Mouse (Mus musculus) neural tube, embryonic 13.5 days (tissue): ENCODE data around the gene Il13. TPM values are rescaled to one million over a fixed set of nuclear protein-coding genes. Genes with fewer than 3 reads are reported as not detected.
A peak's percentile ranks its signal among the peaks of the same experiment; 100 is the strongest.

Experiments used
- ATAC-seq: fragments of 200-750 bp; cut with Nextera tagmentation; 2 replicates; pipeline ENCODE4 v1.8.0; 2017; ENCODE audit warnings: low read depth, mild to moderate bottlenecking, moderate TSS enrichment, moderate library complexity
- H3K27ac ChIP-seq: fragments of 300-500 bp; sonication (generic); replicated peaks from 2 replicates; pipeline ENCODE4 v1.5.1; 2015; ENCODE audit warnings: moderate library complexity, mild to moderate bottlenecking, inconsistent platforms
- H3K27me3 ChIP-seq: fragments of 300-500 bp; sonication (generic); 2 replicates; pipeline ENCODE4 v1.6.1; 2015; ENCODE audit warnings: mild to moderate bottlenecking, inconsistent platforms
- H3K36me3 ChIP-seq: fragments of 300-500 bp; sonication (generic); 2 replicates; pipeline ENCODE4 v1.6.1; 2015; ENCODE audit warnings: mild to moderate bottlenecking, inconsistent platforms
- H3K4me1 ChIP-seq: fragments of 300-500 bp; sonication (generic); replicated peaks from 2 replicates; pipeline ENCODE4 v1.6.1; 2015; ENCODE audit warnings: inconsistent platforms
- H3K4me2 ChIP-seq: fragments of 300-500 bp; sonication (generic); 2 replicates; pipeline ENCODE4 v1.6.1; 2015; ENCODE audit warnings: inconsistent platforms, mild to moderate bottlenecking, moderate library complexity
- H3K4me3 ChIP-seq: fragments of 300-500 bp; sonication (generic); 2 replicates; pipeline ENCODE4 v1.5.1; 2015; ENCODE audit warnings: mild to moderate bottlenecking, inconsistent platforms
- H3K9ac ChIP-seq: fragments of 300-500 bp; sonication (generic); 2 replicates; pipeline ENCODE4 v1.6.1; 2015; ENCODE audit warnings: moderate library complexity, mild to moderate bottlenecking, inconsistent platforms
- H3K9me3 ChIP-seq: fragments of 300-500 bp; sonication (generic); 2 replicates; pipeline ENCODE4 v1.6.1; 2016; ENCODE audit warnings: inconsistent platforms
- WGBS: fragments of 180-500 bp; shearing (Covaris S2); methylation state at CpG from one replicate; pipeline ENCODE4 v1.1.7; 2015; 5-methylcytosine and 5-hydroxymethylcytosine counted together
- polyA plus RNA-seq: library from polyadenylated mRNA; unstranded; fragments of >200 nt; fragmentation: Nextera tagmentation; extraction: Ambion mirVana; gene quantifications from 2 replicates; pipeline ENCODE4 v1.2.1, GENCODE M21; 2015

Gene Il13
- polyA plus RNA-seq, 1 experiment from 2014 or later: not detected

DNA sequence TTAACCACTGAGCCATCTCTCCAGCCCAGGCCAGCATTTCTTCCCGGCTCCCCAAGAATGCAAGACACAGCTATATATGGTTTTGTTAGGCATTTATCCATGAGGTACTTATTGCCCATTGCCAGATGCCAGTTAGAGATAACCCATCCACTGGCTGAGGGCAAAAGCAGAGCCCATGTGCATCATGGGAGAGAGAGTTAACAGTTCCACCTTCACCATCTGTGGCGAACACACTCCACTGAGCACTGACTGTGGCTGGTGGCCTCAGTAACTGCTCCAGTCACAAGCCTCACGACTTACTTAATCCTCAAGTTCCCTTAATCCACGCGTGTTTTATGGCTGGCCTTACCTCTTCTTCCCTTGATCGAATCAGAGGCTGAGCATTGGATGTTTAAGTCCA, 25.3 kb downstream of the Il13 start:
- Histone ChIP-seq H3K4me2 (no peak overlapping the region), H3K36me3 (peaks cover 8% of the 10 kb centered on the region), H3K4me3 (no peak overlapping the region), H3K4me1 (peaks cover 10% of the 10 kb centered on the region; the same call in 1 of the 2 replicates), H3K27ac (no peak overlapping the region), H3K27me3 (no peaks in the 10 kb centered on the region), H3K9me3 (no peaks in the 10 kb centered on the region), H3K9ac (no peak overlapping the region)
- WGBS: 82% methylated on average over 6 of the region's 6 CpGs
- no peak for ATAC-seq

GRCm38 (mm10) chr11:53605609-53606008, 28.9 kb downstream of the Il13 start:
- peaks cover 36% of the 10 kb centered on the region for H3K36me3 ChIP-seq
- peaks cover 10% of the 10 kb centered on the region; the same call in 1 of the 2 replicates for H3K4me1 ChIP-seq
- WGBS: 10% methylated on average over 12 of the region's 12 CpGs
- 0 out of 2 replicates have a peak overlapping the region, but pooled peaks have one; percentile 18 for H3K4me2 ChIP-seq
- no peaks in the 10 kb centered on the region for H3K9me3 ChIP-seq
- no peak overlapping the region for H3K4me3 ChIP-seq
- no peak overlapping the region for H3K27ac ChIP-seq
- peak overlapping the region; percentile 26; the same call in 1 of the 2 replicates for H3K9ac ChIP-seq
- no peak for ATAC-seq
- no peaks in the 10 kb centered on the region for H3K27me3 ChIP-seq

DNA sequence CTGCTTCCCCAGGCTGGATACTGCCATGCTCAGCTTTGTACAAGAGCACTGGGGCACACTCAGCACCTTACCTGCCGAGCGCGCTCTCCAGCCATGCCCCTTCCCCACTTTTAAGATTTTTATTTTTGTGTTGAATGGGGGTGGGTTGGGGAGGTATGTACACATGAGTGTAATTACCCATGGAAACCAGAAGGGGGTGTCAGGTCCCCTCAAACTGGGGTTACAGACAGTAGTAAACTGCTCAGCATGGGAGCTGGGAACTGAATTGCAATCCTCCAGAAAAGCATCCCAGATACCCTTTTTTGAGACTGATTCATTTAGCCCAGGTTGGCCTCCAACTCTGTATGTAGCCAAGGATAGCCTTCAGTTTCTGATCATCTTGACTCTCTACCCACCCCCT, 29.5 kb downstream of the Il13 start:
- 93% methylated on average over 3 of the region's 3 CpGs for WGBS
- H3K36me3 ChIP-seq: peaks cover 41% of the 10 kb centered on the region
- no peak overlapping the region for H3K9ac ChIP-seq
- no peak overlapping the region for H3K4me3 ChIP-seq
- no peak for ATAC-seq
- no peaks in the 10 kb centered on the region for H3K9me3 ChIP-seq
- H3K4me2 ChIP-seq: no peak overlapping the region
- peaks cover 10% of the 10 kb centered on the region; the same call in 1 of the 2 replicates for H3K4me1 ChIP-seq
- H3K27ac ChIP-seq: no peak overlapping the region
- no peaks in the 10 kb centered on the region for H3K27me3 ChIP-seq

DNA sequence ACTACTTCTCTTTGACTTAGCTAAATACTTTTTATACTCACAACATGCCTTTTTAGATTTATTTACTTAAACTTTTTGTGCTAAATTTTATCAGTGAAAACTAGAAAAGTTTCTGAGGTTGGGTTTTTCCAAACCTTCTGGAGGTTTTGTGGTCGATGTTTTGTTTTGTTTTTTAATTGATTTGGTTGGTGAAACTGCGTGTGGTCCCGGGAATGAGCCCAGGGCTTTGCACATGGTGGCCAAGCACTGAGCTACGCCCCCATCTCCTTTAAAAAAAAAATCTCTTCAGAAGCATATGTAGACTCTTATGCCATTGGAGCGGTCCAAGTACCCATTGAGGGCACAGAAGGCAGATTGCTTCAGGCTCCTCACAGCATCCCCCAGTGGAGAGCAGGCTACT, 43.4 kb downstream of the Il13 start:
- WGBS: 92% methylated on average over 5 of the region's 5 CpGs

DNA sequence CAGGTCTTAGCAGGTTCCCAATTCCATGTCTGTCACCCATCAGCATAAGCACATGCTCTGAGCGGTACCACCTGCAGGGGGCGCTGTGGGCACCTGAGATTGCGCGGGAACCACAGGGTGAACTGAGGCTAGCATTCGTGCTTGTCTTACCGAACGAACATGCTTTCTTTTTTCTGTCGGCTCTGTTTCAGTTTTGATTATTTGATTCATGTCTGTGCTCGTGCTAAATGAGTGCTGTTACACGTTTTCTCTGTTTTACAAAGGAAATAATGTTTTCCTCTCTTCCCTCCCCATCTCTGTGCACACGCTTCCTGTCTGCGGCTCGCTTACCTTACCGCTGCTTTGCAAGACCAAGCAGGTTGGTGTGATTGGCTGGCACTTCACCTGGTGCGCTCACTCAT, 44.1 kb downstream of the Il13 start:
- 40% methylated on average over 15 of the region's 15 CpGs for WGBS
- Histone ChIP-seq H3K27ac (no peak overlapping the region), H3K27me3 (no peaks in the 10 kb centered on the region), H3K9me3 (no peaks in the 10 kb centered on the region), H3K9ac (no peak overlapping the region), H3K4me1 (no peaks in the 10 kb centered on the region), H3K4me2 (no peak overlapping the region), H3K36me3 (peaks cover 96% of the 10 kb centered on the region), H3K4me3 (no peak overlapping the region)
- ATAC-seq: no peak

More for the DNA sequence above, 43.4 kb downstream of the Il13 start:
- Histone ChIP-seq H3K4me2 (no peak overlapping the region), H3K4me1 (no peaks in the 10 kb centered on the region), H3K9me3 (no peaks in the 10 kb centered on the region), H3K9ac (no peak overlapping the region), H3K4me3 (no peak overlapping the region), H3K27me3 (no peaks in the 10 kb centered on the region), H3K27ac (no peak overlapping the region), H3K36me3 (peaks cover 93% of the 10 kb centered on the region)
- no peak for ATAC-seq

- ATAC-seq: no peak
- no peak overlapping the region for H3K4me3 ChIP-seq
- no peak overlapping the region for H3K9ac ChIP-seq
- no peak overlapping the region for H3K27ac ChIP-seq
- no peaks in the 10 kb centered on the region for H3K4me1 ChIP-seq
- no peaks in the 10 kb centered on the region for H3K9me3 ChIP-seq
- H3K27me3 ChIP-seq: no peaks in the 10 kb centered on the region
- H3K4me2 ChIP-seq: no peak overlapping the region
- H3K36me3 ChIP-seq: peaks cover 95% of the 10 kb centered on the region
- WGBS: 87% methylated on average over 8 of the region's 8 CpGs
These were observed 46.2 kb downstream of the Il13 start for GRCm38 (mm10) chr11:53588279-53588678.

- Histone ChIP-seq H3K9ac (no peak overlapping the region), H3K4me3 (no peak overlapping the region), H3K36me3 (peaks cover 88% of the 10 kb centered on the region), H3K27me3 (no peaks in the 10 kb centered on the region), H3K9me3 (no peaks in the 10 kb centered on the region), H3K27ac (no peak overlapping the region), H3K4me1 (no peaks in the 10 kb centered on the region), H3K4me2 (no peak overlapping the region)
- 98% methylated on average over 6 of the region's 6 CpGs for WGBS
- no peak for ATAC-seq
These were observed 49.0 kb downstream of the Il13 start for GRCm38 (mm10) chr11:53585510-53585909.

DNA sequence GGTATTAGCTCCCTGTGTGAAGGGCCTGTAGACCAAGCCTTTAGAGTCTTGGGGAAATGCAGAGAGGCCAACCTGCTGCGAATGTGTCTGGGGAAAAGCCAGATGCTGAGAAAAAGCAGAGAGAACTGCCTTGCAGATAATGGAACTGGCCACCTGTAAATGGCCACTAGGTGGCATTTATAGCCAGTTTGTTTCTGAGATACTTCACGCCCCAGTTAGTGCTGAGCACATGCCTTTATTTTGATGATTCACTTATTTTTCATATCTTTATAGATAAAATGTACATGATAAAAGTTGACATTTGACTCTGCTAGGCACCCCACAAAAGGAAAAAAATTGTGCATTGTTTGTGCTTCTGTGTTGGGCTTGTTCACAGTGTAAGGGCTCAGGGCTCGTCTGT, 49.7 kb downstream of the Il13 start:
- ATAC-seq: no peak
- no peak overlapping the region for H3K4me2 ChIP-seq
- 70% methylated on average over 3 of the region's 3 CpGs for WGBS
- H3K36me3 ChIP-seq: peaks cover 90% of the 10 kb centered on the region
- no peaks in the 10 kb centered on the region for H3K27me3 ChIP-seq
- no peak overlapping the region for H3K4me3 ChIP-seq
- H3K4me1 ChIP-seq: no peaks in the 10 kb centered on the region
- H3K27ac ChIP-seq: no peak overlapping the region
- H3K9me3 ChIP-seq: no peaks in the 10 kb centered on the region
- H3K9ac ChIP-seq: no peak overlapping the region

- Histone ChIP-seq H3K4me2 (no peak overlapping the region), H3K4me1 (no peaks in the 10 kb centered on the region), H3K4me3 (no peak overlapping the region), H3K27ac (no peak overlapping the region), H3K36me3 (peaks cover 88% of the 10 kb centered on the region), H3K9me3 (no peaks in the 10 kb centered on the region), H3K9ac (no peak overlapping the region), H3K27me3 (no peaks in the 10 kb centered on the region)
- 73% methylated on average over 10 of the region's 10 CpGs for WGBS
- ATAC-seq: no peak
These were observed 51.4 kb downstream of the Il13 start for GRCm38 (mm10) chr11:53583151-53583550.

Other genes with a start within 250 kb of the Il13 start
- gene Leap2, start 211.5 kb downstream of the Il13 start, polyA plus RNA-seq: not detected in 2 replicates
- 722 and 723 TPM in 2 replicates for gene Uqcrq, start 203.9 kb downstream of the Il13 start, polyA plus RNA-seq
- 3.4 and 3.6 TPM in 2 replicates for gene Gdf9, start 203.7 kb downstream of the Il13 start, polyA plus RNA-seq
- not detected in 2 replicates for gene Gm10447, start 177.6 kb downstream of the Il13 start, polyA plus RNA-seq
- 1.9 and 3.5 TPM in 2 replicates for gene Shroom1, start 177.5 kb downstream of the Il13 start, polyA plus RNA-seq
- not detected in 2 replicates for gene Gm9837, start 164.2 kb downstream of the Il13 start, polyA plus RNA-seq
- gene Gm9945, start 154.5 kb downstream of the Il13 start, polyA plus RNA-seq: not detected in 2 replicates
- 0.21 and 0.27 TPM in 2 replicates for gene Sowaha, start 154.4 kb downstream of the Il13 start, polyA plus RNA-seq
- 21.3 and 24.2 TPM in 2 replicates for gene Sept8, start 115.4 kb downstream of the Il13 start, polyA plus RNA-seq
- 265 and 272 TPM in 2 replicates for gene Kif3a, start 67.3 kb downstream of the Il13 start, polyA plus RNA-seq
- 2.1 and 2.5 TPM in 2 replicates for gene Il4, start 16.0 kb downstream of the Il13 start, polyA plus RNA-seq
- gene Rad50, start 72.6 kb upstream of the Il13 start, polyA plus RNA-seq: 11.9 and 12.6 TPM in 2 replicates
- gene Il5, start 86.1 kb upstream of the Il13 start, polyA plus RNA-seq: not detected in 2 replicates
- gene Irf1, start 135.3 kb upstream of the Il13 start, polyA plus RNA-seq: 3.5 and 3.7 TPM in 2 replicates
- not detected in 2 replicates for gene Gm17334, start 138.5 kb upstream of the Il13 start, polyA plus RNA-seq
- gene Gm12216, start 224.6 kb upstream of the Il13 start, polyA plus RNA-seq: 0.99 and 1.6 TPM in 2 replicates